Mouse (Mus musculus): ENCODE data around the gene Ttc28.

GRCm38 (mm10) chr5:110841046-110841862, 38.3 kb upstream of the Ttc28 start:
- TF ChIP-seq CTCF (conservative IDR thresholded peaks at IDR 0.05 in 1 of 2, IDR thresholded peaks at IDR 0.05 in 1 of 2; ENCODE audit: low read depth in 2 of 2, low read length in 2 of 2) = no peak
- no peak for TF ChIP-seq SIN3A (IDR thresholded peaks at IDR 0.05; ENCODE audit: low read length)
- no peak for TF ChIP-seq EP300 (IDR thresholded peaks at IDR 0.05; ENCODE audit: low read length)
- TF ChIP-seq USF1 (IDR thresholded peaks at IDR 0.05; ENCODE audit: low read depth, low read length) = no peak
- no peak for TF ChIP-seq ZC3H11A (IDR thresholded peaks at IDR 0.05; ENCODE audit: low read depth, low read length)
- no peak for TF ChIP-seq MAZ (IDR thresholded peaks at IDR 0.05; ENCODE audit: low read depth, low read length)

Measured in CH12.LX (cell line).